Mouse (Mus musculus) frontal cortex, postnatal 25 days (tissue): ENCODE data around the gene Rarres2.

Experiments
- DNase-seq, 2 experiments: peaks; one replicate each; pipeline ENCODE4 v3.0.0; 2022; ENCODE audit warnings: low spot score in 2 of 2

Rarres2 gene

DNA sequence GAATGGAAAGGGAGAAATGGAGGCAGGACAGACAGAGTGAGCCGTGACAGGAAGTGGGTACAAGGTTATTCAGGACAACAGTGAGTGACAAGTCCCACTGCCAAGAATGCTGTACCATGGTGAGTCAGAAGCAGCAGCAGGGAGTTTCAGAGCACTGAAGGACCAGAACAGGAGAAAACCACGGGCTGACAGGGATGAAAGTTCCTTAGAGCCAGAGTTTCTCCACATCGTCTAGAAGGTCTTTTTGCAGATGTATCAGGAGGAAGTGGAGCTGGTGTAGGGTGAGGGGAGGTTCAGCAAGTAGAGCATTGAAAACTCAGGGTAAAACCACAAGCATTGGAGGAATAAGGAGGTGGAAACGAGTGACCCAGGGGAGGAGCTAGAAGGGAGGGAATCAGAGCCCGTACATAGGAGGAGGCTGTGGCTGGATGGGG lies 6.6 kb upstream of the Rarres2 start:
- DNase-seq, result no peak

DNA sequence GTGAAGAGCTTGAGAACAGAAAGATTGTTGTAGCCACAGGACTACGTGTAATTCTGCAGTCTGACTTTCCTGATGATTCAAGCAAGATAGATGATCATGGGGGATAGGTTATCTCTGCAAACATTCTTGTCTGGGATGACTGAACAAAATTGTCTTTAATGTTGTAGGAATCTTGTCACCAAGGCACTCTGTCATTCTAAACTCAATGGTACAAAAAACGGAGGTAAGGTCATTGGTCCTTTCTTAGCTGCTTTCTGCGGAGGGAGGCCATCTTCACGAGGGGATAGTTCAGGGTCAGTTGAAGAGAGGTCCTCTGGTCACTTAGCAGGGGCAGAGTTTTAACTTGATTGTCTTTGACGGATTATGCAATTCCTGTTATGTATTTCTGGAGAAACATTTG lies 6.1 kb upstream of the Rarres2 start:
- no peak for DNase-seq

DNA sequence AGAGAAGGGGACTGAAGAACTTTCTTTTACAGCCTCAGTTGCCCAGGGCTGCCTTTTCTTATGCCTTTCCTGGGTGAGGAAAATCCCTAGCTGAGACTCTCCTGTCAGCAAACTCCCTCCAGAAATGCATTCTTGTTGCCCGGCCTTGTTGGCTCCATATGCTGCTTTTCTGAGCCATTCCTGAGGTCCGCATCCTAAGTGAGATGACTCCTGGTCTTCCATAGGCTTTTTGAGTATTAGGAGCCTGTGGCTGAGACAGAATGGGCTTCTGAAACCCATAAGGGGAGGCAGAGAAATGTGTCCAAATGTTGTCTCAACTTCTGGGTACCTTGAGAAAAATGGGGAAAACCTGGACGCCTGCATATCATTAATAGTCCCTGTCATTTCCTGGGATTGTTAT lies 1.4 kb upstream of the Rarres2 start:
- DNase-seq, result no peak

DNA sequence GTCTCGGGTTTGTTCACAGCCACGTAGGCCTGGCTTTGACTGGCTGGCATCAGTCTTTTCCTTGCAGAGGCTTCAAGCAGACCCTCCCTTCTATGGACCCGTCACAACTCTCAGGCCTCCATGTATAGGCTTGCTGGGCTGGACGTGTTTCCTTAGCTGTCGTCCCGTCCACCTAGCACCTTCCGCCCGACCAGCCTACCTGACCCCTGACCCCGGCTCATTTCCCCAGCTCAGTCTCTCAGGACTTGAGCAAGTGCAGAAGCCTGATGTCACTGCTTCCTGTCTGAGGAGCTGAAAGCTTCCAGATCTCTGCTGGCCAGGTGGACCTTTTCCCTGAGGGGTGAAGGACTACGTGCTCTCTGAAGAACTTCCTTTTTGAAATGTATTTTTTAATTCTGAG lies 691 bp upstream of the Rarres2 start:
- DNase-seq, result no peak

DNA sequence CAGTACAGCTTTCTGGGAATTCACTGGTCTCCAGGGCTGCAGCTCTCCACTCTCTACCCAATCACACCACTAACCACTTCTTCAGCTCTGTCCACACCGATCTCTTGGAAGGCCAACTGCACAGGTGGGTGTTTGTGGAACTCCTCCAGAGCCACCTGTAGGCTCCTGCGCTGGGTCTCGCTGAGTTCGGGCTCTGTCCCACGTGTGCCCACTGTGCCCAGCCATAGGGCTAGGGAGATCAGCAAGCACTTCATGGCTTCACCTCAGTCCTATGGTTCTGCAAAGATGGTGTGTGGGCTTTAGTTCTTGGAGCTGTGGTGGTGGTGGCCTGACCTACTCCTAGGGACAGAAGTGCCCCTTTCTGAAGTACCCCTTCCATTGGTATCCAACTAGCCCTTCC lies 575 bp downstream of the Rarres2 start:
- no peak for DNase-seq

DNA sequence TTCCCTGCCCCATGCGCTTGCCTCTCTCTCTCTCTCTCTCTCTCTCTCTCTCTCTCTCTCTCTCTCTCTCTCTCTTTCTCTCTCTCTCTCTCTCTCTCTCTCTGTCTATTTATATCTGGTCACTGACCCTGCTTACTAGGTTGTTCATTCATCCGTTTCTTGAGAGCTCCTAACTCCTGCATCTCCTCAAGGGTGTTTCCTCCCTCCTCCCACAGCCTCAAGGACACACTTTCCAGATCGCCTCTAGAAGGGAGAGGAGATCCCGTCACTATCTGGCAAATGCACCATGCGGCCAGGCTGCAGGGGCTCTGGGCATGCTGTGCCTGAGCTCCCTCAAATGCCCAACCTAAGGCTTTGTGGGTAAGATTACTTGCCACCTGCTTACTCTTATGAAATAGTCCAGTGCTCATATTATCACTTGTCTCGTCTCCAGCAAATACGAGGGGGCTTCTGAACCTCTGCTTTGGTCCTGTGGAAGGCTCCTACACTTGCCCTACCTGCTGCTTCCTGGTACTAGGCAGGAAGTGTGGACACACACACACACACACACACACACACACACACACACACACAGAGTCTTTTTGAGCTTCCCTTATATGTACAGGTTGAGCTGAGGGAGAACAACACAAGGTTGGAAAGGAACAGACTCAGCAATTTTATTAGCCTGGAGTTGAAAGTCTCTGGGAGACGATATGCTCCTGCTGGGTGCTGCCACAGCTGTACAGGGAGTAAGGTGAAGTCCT lies 3.4 kb downstream of the Rarres2 start:
- DNase-seq, result no peak

DNA sequence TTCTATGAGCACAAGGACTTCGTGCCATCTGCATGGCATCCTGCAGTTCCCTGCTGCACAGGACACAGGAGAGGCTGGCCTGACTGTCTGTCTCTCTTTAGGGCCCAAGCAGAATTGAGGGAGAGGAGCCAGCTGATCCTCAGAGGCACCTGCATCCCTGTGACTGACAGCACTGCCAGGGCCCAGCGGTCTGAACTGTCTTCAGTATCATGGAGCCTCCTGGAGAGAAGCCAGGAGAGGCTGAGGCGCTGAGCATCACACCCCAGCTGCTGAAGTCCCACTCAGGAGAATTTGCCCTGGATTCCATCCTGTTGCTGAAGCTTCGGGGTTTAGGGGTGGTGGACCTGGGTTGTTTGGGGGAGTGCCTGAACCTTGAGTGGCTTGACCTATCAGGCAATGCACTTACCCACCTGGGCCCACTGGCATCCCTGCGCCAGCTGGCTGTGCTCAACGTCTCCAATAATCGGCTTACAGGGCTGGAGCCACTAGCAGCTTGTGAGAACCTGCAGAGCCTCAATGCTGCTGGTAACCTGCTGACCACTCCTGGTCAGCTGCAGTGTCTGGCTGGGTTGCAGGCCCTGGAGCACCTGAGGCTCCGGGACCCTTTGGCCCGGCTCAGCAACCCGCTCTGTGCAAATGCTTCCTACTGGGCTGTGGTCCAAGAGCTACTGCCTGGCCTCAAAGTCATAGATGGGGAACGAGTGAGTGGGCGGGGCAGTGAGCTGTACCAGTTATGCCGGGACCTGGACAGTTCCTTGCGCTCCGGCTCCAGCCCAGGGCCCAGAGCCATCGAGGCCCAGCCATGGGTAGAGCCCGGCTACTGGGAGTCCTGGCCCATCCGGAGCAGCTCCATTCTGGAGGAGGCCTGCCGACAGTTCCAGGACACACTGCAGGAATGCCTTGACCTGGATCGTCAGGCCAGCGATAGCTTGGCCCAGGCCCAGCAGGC lies 4.3 kb downstream of the Rarres2 start:
- no peak for DNase-seq

DNA sequence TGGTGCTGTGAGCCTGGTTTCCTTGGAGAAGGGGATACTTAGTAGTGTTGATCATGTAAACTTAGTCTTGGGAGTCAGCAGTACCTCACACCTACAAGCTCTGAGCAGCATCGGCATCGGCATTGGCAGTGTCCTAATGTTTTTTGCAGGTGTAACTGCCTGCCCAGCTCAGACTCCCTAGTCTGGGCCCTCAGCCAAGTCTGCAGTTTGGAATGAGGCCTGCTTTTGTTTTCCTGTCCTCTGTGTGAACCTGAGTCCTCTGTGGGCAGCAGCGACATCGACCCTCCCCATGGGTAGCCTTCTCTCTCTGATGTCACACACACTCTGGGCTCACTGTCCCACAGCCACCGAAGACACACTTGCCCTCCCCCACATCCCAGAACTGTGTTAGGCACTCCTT lies 6.3 kb downstream of the Rarres2 start:
- no peak for DNase-seq

DNA sequence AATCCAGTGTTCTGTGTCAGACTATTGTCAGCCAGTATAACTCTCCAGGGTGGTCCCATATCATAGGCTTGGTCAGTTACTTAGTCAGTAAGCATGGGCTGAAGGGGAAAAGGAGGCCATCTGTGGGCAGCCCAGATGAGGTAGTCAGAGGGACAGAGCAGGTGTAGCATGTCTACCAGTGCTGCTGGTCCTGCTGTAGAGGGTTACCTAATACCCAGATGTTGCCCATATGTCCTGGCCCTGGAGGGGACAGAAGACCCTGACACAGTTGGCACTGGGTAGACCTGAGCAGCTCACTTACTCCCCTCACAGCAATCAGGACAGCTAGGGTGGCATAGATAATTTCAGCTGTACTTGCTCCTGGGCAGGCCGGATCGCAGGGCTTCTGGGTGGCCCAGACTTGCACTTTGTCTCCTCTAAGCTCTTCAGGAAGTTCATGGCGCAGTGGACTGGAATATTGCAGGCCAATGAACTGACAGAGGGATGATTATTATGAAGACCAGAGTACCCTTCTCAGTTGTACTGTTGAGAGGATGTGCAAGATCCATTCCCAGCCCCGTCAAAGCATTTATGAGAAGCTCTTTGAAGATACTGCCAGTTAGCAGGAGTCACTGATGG lies 6.8 kb downstream of the Rarres2 start:
- no peak for DNase-seq

DNA sequence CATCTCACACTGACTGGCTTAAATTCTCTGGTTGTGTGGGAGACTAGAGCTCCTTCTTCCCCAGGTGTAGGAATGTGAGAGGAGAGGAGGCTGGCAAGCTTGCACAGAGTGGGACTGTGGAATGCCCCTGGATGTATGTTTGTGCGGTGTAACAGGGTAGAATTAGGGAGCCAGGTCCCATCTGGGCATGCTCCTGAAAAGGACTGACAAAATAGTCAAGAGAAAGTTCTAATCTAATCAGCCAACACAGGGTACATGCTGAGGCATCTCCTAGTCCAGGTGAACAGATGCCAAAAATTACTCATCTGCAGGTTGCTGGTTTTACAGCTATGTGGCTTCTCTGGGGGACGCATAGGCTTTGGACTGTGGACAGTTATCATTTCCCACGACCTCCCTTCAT lies 16.6 kb downstream of the Rarres2 start:
- DNase-seq, result no peak

DNA sequence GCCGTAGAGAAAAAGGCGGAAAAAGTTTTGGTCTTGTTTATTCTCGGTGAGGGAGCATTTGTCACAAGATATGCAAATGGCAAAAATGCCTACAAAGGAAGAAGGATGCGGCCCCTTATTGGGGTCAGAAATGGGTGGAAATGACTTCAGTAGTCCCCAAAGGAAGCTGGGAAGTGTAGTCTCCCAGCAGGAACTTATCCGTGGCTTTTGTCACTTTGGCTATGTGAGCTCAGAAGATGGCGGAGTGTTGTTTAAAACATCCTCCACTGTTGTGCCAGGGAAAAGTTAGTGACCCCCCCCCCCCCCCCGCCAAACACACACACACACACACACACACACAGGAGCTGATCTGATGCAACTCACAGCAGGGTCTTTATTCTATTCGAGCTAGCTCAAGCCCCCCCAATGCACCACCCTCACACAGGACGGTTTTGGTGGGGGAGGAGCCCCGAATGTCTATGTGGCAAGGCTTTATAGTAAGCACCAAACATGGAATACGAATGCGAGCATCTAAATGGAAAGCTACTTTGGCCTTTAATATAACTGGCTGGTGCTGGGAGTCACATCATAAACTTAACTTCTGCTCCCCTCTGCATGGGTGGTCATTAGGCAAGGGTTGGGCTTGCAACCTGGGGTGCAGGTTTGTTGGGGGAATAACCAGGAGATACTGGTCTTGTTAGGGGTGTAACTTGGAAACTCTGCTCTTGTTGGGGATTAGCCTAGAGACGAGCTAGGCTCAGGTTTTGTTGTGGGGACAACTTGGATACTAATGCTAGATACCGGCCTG lies 17.3 kb downstream of the Rarres2 start:
- DNase-seq, result no peak

DNA sequence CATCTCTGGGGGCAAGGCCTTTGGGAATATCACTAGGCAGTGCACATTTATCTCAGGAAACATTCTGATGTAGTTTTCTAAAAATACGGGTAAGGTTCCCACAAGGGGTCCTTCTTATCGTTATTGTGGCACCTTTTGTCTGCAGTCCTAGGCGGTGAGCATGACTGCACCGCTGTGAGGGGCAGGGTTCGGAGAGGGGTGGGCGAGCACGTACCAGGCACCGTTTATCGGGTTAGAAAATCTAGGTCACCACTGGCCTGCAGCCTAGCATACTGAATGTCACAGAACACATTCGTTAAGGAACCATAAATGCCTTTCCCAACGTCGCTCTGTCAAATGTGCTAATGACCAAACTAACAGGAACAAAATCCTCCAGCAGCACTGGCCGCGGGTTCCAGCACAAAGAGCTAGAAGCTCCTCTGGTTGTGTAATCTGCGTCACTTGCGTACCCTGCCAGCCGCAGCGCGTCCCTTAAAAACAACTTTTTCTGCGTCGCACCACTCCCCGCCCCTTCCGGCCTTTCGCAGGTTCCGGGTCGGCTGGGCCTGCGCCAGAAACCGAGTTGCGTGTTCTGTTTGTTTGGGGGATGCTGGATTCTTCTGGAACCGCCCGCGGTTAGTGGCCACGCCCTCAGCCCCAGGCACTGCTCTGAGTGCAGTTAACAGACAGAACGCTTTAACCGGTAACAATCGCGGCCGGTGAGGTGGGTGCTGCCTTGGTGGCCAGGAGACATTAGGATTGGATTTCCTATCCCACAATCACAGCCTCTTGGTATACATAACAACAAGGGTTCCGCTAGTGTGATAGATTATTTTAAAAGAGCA lies 18.1 kb downstream of the Rarres2 start, which contains the start of gene Lrrc61:
Gene Lrrc61, plus strand, starts transcription at position 517 of the 824 bp plus-strand sequence.
- peak; percentile 94 to 97 for DNase-seq

DNA sequence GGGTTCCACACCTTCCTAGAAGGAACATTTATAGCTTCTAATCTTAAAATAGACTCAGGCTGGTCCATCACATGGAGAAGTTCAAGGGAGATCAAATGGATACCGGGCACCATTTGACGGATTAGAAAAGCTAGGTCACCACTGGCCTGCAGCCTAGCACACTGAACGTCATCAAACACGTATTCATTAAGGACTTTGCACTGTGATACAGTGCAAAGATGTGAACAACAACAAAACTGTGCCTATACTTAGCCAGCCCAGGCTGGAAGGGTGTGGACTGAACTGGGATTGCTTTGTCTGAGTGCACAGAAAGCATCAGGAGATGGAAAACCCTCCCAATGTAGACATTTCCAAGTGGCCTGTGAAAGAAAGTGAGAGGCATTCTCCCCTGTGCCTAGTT lies 18.8 kb downstream of the Rarres2 start:
- DNase-seq, result no peak

DNA sequence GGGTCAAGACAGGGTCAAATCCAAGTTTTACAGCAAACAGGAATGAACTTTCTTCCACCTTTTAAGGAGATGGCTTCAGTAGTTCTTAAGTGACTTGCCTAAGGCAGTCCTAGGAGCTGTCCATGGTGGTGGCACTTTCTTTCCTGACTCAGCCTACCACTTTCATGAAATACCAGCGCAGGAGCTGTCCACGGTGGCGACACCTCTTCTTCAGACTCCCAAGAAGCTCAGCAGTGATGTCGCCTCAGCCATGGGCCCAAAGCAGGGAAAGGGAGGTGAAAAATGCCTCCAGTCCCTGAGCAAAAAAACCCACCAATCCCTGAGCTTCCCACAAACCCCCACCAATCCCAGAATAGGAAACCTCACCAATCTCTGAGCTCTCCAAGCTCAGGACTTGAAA lies 19.7 kb downstream of the Rarres2 start:
- no peak for DNase-seq

DNA sequence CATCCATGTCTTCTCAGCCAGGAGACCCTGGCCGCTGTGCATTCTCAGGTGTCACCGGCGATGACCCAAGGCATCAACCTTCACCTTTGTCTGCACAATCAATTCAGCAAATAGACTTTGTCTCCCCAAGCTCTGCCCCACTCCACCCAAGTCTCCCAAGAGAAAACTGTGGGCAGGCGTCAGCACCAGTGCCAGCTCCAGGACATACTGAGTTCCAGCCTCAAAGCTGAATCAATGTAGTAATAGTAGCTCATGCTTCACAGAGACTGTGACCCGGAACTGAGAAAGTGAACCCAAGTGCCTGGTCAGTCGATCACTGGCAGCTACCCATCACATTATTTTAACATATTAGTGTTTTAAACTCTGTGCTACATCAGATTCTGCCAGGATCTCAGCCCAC lies 24.3 kb downstream of the Rarres2 start:
- DNase-seq, result no peak

DNA sequence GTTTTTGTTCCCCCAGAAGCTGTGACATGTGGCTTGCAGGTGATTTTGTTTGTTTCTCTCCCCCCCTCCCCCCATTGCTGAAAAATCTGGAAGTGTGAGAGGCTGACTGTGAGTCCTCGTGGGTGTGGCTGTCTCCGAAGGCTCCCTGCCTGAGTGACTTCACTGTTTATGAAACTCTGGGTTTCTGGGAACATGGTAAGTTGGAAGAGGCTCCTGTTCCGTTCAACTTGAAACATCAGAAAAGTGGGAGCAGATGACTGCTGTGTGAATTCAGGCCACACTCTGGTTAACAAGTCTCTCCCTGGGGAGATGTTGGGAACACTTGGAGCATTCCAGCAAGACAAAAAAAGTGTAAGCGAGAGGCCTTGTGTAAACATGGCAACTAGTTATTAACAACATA lies 25.7 kb downstream of the Rarres2 start:
- no peak for DNase-seq

DNA sequence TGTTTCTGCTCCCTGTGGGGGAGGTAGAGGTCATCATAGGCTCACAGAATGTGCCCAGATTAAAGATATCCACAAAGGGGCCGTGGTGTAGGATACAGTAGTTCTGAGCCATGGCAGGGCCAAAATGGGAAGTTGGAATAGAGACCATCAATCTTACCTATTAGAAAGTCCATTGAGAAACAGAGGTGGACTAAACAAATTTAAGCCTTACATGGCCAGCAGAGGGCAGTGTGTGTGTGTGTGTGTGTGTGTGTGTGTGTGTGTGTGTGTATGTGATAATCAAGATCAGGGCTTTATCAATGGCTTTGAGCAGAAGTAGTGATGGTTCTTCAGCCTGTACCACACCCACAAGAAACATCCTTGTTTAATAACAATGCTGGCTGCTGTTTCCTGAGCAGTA lies 26.3 kb downstream of the Rarres2 start:
- DNase-seq, result no peak

DNA sequence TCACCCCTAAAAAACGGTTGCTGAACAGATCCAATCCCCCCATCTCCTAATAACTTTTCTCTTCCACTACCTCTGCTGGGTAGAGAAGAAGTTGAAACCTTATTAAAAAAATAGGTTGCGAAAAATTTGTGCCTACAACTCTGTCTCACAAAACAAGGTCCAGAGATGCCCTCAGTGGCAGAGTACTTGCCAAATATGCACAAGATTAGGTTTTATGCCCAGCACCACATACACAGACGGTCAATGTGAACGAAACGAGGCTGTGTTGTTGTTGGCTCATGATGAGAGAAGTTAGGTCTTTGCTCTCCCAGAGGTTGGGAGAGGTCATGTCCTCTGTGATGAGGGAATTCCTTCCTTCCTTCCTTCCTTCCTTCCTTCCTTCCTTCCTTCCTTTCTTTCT lies 27.3 kb downstream of the Rarres2 start:
- DNase-seq, result no peak

DNA sequence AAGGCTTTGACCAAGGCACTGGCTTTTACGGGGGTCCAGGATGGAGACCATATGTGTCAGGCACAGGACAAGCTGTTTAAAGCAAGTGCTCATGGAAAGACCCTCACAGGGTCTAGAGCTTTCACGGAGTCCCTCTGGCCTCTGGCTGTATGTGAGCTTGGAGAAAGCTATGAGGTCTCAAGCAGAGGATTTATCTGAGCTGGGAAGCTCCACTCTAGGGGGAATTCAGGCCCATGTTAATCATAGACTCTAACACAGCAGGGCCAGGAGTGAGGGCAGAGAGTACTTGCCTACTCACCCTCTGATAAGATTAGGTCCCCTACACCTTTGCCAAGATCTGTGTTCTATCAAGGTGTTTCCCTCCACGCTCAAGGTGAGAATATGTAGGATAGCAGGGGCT lies 30.0 kb downstream of the Rarres2 start:
- DNase-seq, result no peak

DNA sequence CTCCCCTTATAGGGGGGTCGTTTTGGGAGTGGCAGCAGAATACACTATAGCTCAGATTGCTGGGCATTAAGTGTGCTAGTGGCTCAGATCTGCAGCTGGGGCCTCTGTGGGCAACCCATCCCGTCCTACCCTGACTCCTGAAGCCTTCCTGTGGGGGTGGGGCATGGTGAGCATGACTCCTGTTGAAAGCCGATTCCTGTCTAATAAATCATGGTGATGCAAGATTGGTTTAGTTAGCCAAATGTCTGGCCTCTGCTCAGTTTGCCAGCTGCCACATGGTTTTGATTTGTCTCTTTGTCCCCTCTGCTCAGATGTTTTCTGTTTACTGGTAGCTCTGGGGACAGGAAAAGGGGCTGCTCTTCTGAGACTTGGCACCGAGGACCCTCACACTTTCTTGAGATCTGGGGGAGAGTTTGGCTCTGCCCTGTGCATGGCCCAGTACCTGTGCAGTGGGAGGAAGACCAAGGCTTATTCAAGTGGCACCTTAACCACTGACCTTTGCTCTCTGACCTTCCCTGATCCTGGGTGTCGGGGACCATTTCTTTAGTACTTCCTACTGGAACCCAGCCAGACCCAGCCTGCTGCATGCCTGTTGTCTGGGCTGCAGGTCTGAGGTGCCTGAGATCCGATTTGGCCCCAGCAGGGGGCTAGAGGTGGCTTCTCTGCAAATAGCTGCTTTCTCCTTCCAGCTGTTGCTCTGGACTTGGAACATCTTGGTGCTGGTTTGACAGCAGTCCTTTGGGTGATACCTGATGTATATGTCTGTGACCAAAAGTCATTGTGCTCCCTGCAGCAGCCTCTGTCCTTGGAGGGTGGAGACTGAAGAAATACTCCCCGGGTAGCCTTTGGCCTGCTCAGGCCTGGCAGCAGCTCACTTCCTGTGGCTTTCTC lies 30.8 kb downstream of the Rarres2 start:
- DNase-seq, result no peak
